Mouse (Mus musculus): ENCODE data around the gene Cep104.

Cep104 gene

DNA sequence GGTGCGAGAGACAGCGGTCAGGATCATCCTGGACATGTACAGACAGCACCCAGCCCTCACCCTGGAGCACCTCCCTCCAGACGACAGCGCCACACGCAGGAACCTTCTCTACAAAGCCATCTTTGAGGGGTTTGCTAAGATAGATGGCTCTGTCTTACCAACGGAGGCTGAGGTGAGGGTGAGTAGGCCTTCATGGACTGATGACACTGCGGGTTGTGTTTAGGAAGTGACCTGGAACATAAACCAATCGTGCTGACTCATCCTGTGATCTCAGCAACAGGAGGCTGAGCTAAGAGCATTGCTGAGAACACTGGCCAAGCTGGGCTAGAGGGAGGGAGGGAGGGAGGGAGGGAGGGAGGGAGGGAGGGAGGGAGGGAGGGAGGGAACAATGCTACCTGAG lies 18.5 kb downstream of the Cep104 start:
- DNase-seq (ENCODE audit: low spot score) = no peak

DNA sequence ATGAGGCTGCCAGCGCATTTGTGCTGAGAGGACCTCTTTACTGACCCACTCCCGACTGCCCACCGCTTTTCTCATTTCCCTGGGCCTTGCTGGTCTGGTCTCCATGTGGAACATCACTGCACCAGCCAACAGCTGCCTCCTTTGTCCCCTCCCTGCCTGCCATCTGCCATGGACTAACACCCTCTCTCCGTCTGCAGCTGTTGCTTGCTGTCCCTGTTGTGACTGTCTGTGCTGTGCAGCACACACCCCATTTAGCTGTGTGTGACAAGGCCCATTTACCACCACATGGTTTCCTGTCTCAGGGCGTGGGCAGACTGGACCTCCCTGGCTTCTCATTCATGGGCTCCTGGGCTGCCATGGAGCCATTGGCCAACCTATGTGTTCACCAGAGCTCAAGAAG lies 30.5 kb downstream of the Cep104 start:
- no peak for DNase-seq (ENCODE audit: low spot score)

- no peak for DNase-seq (ENCODE audit: low spot score)
These were observed 31.3 kb downstream of the Cep104 start for GRCm38 (mm10) chr4:154006264-154006663.

- DNase-seq (ENCODE audit: low spot score) = no peak
These were observed 32.8 kb downstream of the Cep104 start for GRCm38 (mm10) chr4:154007759-154008158.

- no peak for DNase-seq (ENCODE audit: low spot score)
These were observed 36.1 kb downstream of the Cep104 start for GRCm38 (mm10) chr4:154010907-154011645.

DNA sequence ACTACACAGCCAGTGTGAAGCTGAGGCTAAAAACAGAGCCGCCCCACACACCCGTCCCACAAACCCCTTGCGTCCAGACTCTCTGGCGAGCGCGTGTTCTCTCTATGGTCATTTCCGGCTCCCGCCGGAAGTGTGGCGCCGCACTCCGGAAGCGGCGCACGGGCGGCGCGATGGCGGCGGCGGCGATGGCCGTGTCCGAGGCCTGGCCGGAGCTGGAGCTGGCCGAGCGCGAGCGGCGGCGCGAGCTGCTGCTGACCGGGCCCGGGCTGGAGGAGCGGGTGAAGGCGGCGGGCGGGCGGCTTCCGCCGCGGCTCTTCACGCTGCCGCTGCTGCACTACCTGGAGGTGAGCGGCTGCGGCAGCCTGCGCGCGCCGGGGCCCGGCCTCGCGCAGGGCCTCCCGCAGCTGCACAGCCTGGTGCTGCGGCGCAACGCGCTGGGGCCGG lies 36.7 kb downstream of the Cep104 start, which contains the start of gene Lrrc47:
Gene Lrrc47 (plus strand): TSS at position 86 of the 444 bp plus-strand sequence.
- peak; percentile 68 for DNase-seq (ENCODE audit: low spot score)

DNA sequence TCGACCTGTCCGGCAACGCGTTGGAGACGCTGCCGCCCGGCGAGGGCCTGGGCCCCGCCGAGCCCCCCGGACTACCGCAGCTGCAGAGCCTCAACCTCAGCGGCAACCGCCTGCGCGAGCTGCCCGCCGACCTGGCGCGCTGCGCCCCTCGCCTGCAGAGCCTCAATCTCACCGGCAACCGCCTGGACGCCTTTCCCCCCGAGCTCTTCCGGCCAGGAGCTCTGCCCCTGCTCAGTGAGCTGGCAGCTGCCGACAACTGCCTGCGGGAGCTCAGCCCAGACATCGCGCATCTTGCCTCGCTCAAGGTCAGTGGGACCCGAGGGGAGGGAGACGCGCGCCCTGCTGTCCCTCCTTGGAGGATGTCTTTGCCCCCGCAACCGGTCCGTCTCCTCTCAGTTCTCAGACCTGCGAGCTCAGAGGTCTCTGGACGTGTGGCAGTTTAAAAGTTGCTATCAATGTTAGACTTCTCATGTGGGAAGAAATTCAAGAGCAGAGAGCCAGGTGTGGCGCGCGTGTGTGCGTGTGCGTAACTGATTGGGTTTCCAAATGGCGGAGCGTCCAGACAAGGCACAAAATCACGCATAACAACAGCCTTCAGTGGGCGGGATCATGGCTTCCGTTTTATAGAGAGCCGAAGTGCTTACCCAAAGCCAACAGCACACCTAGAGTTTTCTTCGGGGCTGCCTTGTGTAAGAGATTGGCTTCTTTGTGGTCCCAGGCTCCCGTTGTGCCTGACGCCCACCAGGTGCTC lies 37.3 kb downstream of the Cep104 start:
- DNase-seq (ENCODE audit: low spot score) = no peak

DNA sequence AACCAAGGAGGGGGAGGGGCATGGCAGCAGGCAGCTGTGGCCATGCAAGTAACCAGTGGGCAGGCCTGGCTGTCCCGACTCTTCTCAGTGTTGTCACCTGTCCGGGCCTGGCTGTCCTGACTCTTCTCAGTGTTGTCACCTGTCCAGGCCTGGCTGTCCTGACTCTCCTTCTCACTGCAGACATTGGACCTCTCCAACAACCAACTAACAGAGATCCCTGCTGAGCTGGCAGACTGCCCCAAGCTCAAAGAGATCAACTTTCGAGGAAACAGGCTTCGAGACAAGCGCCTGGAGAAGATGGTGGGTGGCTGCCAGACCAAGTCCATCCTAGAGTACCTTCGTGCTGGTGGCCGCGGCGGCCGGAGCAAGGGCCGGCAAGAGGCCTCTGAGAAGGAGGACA lies 40.5 kb downstream of the Cep104 start:
- DNase-seq (ENCODE audit: low spot score) = no peak

DNA sequence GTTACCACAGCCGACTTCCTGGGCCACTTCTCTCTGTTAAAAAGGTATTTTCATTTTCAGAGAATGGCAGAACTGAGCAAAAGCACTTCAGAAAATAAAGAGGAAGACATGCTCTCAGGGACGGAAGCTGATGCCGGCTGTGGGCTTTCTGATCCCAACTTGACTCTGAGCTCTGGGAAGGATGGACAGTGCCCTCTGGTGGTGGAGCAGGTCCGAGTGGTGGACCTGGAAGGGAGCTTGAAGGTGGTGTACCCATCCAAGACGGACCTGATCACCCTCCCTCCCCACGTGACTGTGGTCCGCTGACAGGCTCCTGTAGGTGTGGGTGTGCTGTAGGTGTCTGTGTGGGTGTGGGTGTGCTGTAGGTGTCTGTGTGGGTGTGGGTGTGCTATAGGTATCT lies 44.6 kb downstream of the Cep104 start:
- no peak for DNase-seq (ENCODE audit: low spot score)

DNA sequence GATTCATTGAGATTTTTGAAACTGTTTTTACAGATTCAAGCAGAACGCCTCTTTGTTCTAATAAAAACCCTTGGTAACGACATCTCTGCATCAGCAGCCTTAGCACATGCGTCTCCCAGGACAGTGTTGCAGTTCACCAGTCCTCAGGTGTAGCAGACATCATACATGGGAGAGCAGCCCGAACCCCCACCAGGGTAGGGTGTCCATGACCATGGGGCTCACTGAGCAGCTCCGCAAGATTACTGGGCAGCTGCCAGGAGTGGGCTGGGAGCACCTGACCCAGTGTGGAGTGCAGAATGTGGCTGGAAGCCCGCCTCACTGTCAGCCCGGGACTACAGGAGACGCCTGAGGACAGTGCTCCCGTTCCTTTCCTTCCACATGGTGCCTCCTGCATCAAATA lies 46.4 kb downstream of the Cep104 start:
- no peak for DNase-seq (ENCODE audit: low spot score)

DNA sequence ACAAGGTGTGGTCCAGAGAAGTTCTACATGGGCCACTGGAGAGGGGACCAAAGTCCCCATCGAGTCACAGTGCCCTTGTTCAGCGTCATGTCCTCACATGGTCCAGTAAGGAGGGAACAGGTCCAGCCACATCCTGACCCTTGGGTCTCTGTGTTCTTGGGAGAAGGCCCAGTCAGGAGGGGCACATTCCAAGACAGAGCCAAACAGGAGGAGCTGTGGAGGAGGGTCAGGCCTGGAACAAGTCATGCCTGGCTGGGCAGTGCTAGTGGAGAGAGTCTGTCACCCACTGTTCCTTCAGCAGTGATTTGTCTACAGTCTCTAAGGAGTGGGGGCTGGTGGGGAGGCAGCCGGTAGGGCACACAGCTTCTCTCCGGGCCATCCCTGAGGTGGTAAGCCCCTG lies 47.4 kb downstream of the Cep104 start:
- DNase-seq (ENCODE audit: low spot score) = no peak

- no peak for DNase-seq (ENCODE audit: low spot score)
These were observed 47.9 kb downstream of the Cep104 start for GRCm38 (mm10) chr4:154022844-154023243.

DNA sequence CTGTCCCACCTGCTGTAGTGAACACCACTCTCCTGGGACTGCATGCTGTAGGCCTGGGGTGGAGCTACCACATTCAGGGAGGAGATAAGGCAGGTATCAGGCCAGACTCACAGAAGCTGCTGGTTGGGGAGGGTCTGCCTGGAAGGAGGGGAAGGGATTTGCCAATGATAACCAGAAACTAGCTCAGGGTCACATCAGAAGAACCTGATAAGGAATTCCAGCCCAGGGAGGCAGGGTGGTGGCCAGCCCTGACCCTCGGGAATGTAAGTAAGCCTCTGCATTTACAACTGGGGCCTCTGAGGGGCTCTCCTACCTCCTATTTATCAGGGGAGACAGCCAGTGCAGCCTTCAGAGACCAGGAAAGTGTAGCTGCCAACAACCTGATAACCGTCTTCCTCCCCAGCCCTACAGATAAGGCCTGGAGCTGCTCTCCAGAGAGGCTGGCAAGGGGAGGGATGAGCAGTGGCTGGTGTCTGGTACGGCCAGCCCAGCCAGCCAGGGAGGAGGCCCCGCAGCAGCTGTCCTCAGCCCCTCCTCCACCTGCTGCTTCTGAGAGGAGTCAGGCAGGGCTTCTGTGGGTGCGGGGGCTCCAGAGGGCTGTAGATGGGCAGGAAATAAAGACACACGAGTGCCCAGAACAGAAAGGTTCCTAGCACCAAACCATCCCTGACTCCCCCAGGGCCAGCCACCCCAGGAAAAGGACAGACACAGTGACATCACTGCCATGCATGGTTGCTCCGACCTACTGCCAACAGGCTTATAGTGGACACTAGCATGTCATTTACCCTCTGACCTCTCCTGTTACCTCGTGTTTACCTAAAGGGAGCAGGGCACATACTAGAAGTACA lies 49.0 kb downstream of the Cep104 start:
- peak; percentile 55 for DNase-seq (ENCODE audit: low spot score)

DNA sequence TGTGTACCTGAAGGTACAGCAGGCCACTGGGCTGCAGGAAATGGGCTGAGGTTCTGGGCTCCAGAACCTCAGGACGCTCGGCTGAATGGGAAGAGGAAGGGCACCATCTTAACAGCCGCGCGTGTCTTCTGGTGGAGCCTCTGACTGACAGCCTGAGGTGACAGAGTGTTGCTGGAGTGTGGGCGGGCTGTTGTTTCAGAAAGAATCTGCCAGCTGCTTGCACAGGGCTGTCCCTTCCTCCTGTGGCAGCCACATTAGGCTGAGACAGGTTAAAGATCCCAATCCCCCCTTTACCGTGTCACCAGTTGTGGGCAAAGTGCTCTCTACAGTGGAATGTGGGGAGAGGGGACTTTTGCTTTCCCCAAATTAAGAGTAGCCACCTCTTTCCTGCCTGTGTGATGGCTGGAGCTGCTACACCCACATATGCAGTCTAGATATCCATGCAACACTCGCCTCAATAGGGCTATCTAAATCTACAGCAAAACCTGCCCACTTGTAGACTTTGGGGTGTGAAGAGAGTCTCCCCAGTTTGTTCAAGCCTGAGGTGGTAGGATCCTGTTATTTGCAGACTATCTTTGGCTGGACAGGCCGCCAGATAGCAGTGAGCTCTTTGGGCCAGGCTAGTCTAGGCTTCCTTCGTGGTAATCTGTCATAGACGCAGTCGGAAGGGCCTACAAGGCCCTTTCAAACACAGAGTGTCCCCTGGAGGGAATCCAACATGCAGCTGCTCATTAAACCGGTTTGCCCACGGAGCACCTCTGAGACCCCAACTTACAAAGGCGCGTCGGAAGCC lies 49.9 kb downstream of the Cep104 start:
- DNase-seq (ENCODE audit: low spot score) = peak; percentile 30

DNA sequence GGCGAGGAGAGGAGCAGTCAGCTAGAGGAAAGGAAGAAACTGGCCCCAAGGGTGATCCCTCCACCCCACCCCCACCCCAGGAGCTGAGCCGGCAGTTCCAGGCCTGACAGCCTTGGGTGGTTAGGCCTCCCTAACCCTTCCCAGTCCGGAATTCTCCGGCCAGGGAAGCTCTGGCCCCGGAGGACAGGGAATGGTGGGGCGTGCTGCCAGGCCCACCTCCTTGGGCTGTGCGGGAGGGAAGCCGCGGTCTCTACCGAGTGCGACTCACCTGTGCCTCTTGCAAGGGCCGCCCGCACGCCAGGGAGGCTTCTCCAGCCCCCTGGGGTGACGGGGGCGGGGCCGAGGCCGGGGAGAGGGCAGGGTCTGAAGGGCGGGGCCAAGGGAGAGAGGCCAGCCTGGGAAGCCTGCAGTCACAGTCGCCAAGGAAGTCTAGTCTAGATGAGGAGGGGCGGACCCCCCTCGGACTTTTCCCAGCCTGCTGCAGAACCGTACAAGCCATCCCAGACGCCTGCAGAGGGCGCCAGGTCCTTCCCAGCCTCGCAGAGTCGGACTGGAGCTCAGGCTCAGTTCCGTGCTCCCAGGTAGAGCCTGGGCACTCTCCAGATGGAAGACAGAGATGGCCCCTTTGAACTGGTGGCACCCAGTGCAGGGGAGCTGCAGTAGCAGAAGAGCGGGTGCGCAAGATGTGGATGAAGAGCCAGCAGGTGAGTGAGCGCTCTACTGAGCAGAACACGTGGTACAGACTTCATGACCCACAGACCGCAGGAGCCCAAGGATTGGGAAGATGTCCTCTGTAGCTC lies 50.8 kb downstream of the Cep104 start, which contains the start of gene Smim1:
Gene Smim1 (minus strand): TSS at position 590 of the 800 bp plus-strand sequence.
- peak; percentile 52 for DNase-seq (ENCODE audit: low spot score)

- no peak for DNase-seq (ENCODE audit: low spot score)
These were observed 51.4 kb downstream of the Cep104 start for GRCm38 (mm10) chr4:154026441-154026761.

- no peak for DNase-seq (ENCODE audit: low spot score)
These were observed 53.1 kb downstream of the Cep104 start for GRCm38 (mm10) chr4:154028066-154028465.

- no peak for DNase-seq (ENCODE audit: low spot score)
These were observed 53.7 kb downstream of the Cep104 start for GRCm38 (mm10) chr4:154028646-154029045.

DNA sequence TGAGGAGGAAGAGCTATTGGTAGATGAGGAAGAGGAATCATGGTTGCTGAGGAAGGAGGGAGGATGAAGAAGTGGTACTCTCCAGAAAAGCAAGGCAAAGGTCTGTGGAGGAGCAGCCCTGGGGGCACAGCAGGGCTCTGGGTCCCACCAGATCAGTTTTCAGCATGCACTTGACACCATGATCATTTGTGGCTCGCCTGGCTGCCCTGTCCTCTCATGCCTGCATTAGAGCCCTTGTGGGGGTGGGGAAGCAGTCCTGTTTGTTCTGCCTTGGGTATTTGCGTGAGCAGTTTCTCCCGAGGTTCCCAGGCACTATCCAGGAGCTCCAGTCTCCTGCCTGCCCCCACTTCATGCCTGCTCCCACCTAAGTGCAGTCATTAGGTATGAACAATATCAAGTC lies 62.1 kb downstream of the Cep104 start:
- DNase-seq (ENCODE audit: low spot score) = no peak

GRCm38 (mm10) chr4:154042577-154042976 lies 67.6 kb downstream of the Cep104 start, which contains the start of gene Ccdc27:
Gene Ccdc27 (minus strand): TSS chr4:154042677.
- DNase-seq (ENCODE audit: low spot score) = no peak

DNA sequence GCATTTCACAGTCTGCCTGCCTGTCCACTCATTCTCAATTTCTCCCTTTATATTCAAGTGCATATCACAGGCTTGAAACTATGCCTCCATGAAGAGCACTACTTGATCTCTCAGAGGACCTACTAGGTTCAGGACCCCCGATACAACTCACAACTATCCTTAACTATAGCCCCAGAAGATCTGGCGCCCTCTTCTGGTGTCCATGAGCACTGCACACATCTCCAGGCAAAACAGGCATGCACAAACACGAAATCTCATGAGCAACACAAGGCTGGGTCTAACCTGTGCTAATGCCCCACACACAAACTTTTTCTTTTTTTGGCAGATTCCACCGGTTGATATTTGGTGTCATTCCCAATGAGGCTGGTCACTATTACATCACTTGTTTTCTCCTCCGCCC lies 70.8 kb downstream of the Cep104 start:
- no peak for DNase-seq (ENCODE audit: low spot score)
